ENCODE assay signal across 19 mouse cellular contexts in the genomic region with DNA sequence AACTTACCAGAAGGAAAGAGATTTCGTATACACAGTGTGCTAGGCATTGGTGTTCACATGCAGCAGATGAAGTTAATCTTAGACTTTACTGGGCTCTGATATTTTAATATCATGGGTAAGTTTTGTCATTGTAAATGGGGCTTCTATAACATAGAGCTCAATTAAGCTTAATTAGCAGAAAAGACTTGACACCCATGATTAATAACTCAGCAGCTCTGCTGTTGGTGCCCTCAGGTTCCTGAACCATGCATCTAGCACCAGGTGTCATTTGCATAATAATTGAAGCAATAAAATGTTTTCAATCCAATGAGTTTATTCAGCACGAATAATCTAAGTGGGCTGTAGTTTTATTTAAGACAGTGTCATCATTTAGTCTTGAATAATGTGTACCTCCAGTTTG.
A peak's percentile ranks its signal among the peaks of the same experiment; 100 is the strongest.
DNase-seq lines count a peak whose midpoint lies in the region; ATAC-seq lines count a peak whose summit lies in the region.
"Had no signal": no experiment of that assay in that cellular context is flagged by ENCODE, and none has a peak within 500 bp of the region (broad histone marks: within the 10 kb centered on the region; RNA-seq: fewer than 3 reads in every experiment).

No protein-coding gene starts in this region.

- no peaks in the 10 kb centered on the region for H3K4me1 ChIP-seq in forebrain, embryonic 14.5 days (ENCODE audit: control insufficient read depth, insufficient read depth, low read length)
- no peaks in the 10 kb centered on the region for H3K4me1 ChIP-seq in forebrain, embryonic 11.5 days (replicated peaks; ENCODE audit: control insufficient read depth, insufficient read depth, low read length)
- H3K4me1 ChIP-seq in neural tube, embryonic 11.5 days (ENCODE audit: control insufficient read depth, insufficient read depth, low read length): no peaks in the 10 kb centered on the region
- H3K4me1 ChIP-seq in hindbrain, embryonic 16.5 days (ENCODE audit: control insufficient read depth, insufficient read depth, low read depth, low read length): no peaks in the 10 kb centered on the region
- H3K4me1 ChIP-seq: embryonic facial prominence, embryonic 15.5 days; forebrain, embryonic 10.5 days; heart, embryonic 12.5 days had no signal

- no peak overlapping the region for H3K9ac ChIP-seq in forebrain, embryonic 14.5 days (ENCODE audit: low read length)
- H3K9ac ChIP-seq in forebrain, embryonic 11.5 days (ENCODE audit: low read length): no peak overlapping the region
- no peak overlapping the region for H3K9ac ChIP-seq in neural tube, embryonic 11.5 days (ENCODE audit: low read length)
- H3K9ac ChIP-seq in hindbrain, embryonic 16.5 days (ENCODE audit: low read depth, low read length): no peak overlapping the region
- H3K9ac ChIP-seq: embryonic facial prominence, embryonic 15.5 days; heart, embryonic 12.5 days had no signal

- no peaks in the 10 kb centered on the region for H3K9me3 ChIP-seq in forebrain, embryonic 14.5 days (replicated peaks; ENCODE audit: control insufficient read depth, low read length)
- H3K9me3 ChIP-seq in forebrain, embryonic 11.5 days (ENCODE audit: control insufficient read depth, low read length): no peaks in the 10 kb centered on the region
- no peaks in the 10 kb centered on the region for H3K9me3 ChIP-seq in neural tube, embryonic 11.5 days (ENCODE audit: control insufficient read depth, low read length)
- H3K9me3 ChIP-seq in hindbrain, embryonic 16.5 days (ENCODE audit: control insufficient read depth, low read length): no peaks in the 10 kb centered on the region
- H3K9me3 ChIP-seq: embryonic facial prominence, embryonic 15.5 days; forebrain, embryonic 10.5 days; heart, embryonic 12.5 days had no signal

- ATAC-seq in forebrain, embryonic 14.5 days: no peak
- ATAC-seq in forebrain, embryonic 11.5 days (replicated peaks; ENCODE audit: low FRiP score): no peak
- peak; percentile 58; the same call in 1 of the 2 replicates for ATAC-seq in neural tube, embryonic 11.5 days (ENCODE audit: insufficient read depth, low FRiP score, low TSS enrichment)
- ATAC-seq in hindbrain, embryonic 16.5 days: peak; percentile 64; the same call in 1 of the 2 replicates
- ATAC-seq: intestine, embryonic 16.5 days had no signal

- no peak overlapping the region for H3K4me2 ChIP-seq in forebrain, embryonic 14.5 days (ENCODE audit: low read length)
- no peak overlapping the region for H3K4me2 ChIP-seq in forebrain, embryonic 11.5 days (ENCODE audit: low read depth, low read length, severe bottlenecking)
- H3K4me2 ChIP-seq in neural tube, embryonic 11.5 days (ENCODE audit: low read depth): no peak overlapping the region
- no peak overlapping the region for H3K4me2 ChIP-seq in hindbrain, embryonic 16.5 days (ENCODE audit: low read length)
- H3K4me2 ChIP-seq: embryonic facial prominence, embryonic 15.5 days; heart, embryonic 12.5 days had no signal

- no peak overlapping the region for H3K4me3 ChIP-seq in forebrain, embryonic 14.5 days (ENCODE audit: low read depth, low read length)
- no peak overlapping the region for H3K4me3 ChIP-seq in forebrain, embryonic 11.5 days (ENCODE audit: low read depth, low read length)
- no peak overlapping the region for H3K4me3 ChIP-seq in neural tube, embryonic 11.5 days (ENCODE audit: low read depth, low read length)
- no peak overlapping the region for H3K4me3 ChIP-seq in hindbrain, embryonic 16.5 days (ENCODE audit: low read length)
- H3K4me3 ChIP-seq: embryonic facial prominence, embryonic 15.5 days; erythroblast, embryonic 14.5 days; forebrain, embryonic 10.5 days; gastrocnemius, adult 2 months; heart, embryonic 12.5 days had no signal

- 55% methylated on average over 2 of the region's 2 CpGs for WGBS in forebrain, embryonic 14.5 days
- 78% methylated on average over 2 of the region's 2 CpGs for WGBS in forebrain, embryonic 11.5 days
- WGBS in neural tube, embryonic 11.5 days: 60% methylated on average over 2 of the region's 2 CpGs
- WGBS in hindbrain, embryonic 16.5 days: 54% methylated on average over 2 of the region's 2 CpGs

- DNase-seq in forebrain, embryonic 14.5 days (ENCODE audit: low spot score): peak; percentile 7
- DNase-seq in forebrain, embryonic 11.5 days (ENCODE audit: low spot score): no peak
- no peak for DNase-seq in neural tube, embryonic 11.5 days (ENCODE audit: low spot score)
- DNase-seq in neural tube, embryonic 10.5 days (ENCODE audit: extremely low spot score, low spot score): no peak
- DNase-seq in kidney, postnatal 36 days: no peak
- DNase-seq in adipocyte (ENCODE audit: low spot score): no peak
- DNase-seq: adrenal gland, postnatal 14 days; cerebellum, adult 2 months; cerebellum, postnatal 14 days; embryo, embryonic 11 days; gastrocnemius, adult 2 months; gastrocnemius, postnatal 25 days; heart, postnatal 36 days had no signal

- H3K27ac ChIP-seq in forebrain, embryonic 14.5 days (ENCODE audit: low read depth, low read length): no peak overlapping the region
- H3K27ac ChIP-seq in forebrain, embryonic 11.5 days (ENCODE audit: low read depth, low read length): no peak overlapping the region
- H3K27ac ChIP-seq in neural tube, embryonic 11.5 days (ENCODE audit: low read depth, low read length): no peak overlapping the region
- H3K27ac ChIP-seq in hindbrain, embryonic 16.5 days (ENCODE audit: low read depth, low read length): no peak overlapping the region
- H3K27ac ChIP-seq: embryonic facial prominence, embryonic 15.5 days; forebrain, embryonic 10.5 days; gastrocnemius, adult 2 months had no signal

- no peaks in the 10 kb centered on the region for H3K27me3 ChIP-seq in forebrain, embryonic 14.5 days (replicated peaks; ENCODE audit: control insufficient read depth, insufficient read depth, low read length)
- H3K27me3 ChIP-seq in forebrain, embryonic 11.5 days (ENCODE audit: control insufficient read depth, insufficient read depth, low read length): no peaks in the 10 kb centered on the region
- no peaks in the 10 kb centered on the region for H3K27me3 ChIP-seq in neural tube, embryonic 11.5 days (ENCODE audit: control insufficient read depth, insufficient read depth, low read length)
- H3K27me3 ChIP-seq in hindbrain, embryonic 16.5 days (replicated peaks; ENCODE audit: control insufficient read depth, insufficient read depth, low read length): no peaks in the 10 kb centered on the region
- H3K27me3 ChIP-seq: embryonic facial prominence, embryonic 15.5 days; heart, embryonic 12.5 days had no signal

- H3K36me3 ChIP-seq in forebrain, embryonic 14.5 days (ENCODE audit: control insufficient read depth, insufficient read depth, low read length): no peaks in the 10 kb centered on the region
- H3K36me3 ChIP-seq in forebrain, embryonic 11.5 days (ENCODE audit: control insufficient read depth, insufficient read depth, low read length): no peaks in the 10 kb centered on the region
- H3K36me3 ChIP-seq in neural tube, embryonic 11.5 days (ENCODE audit: control insufficient read depth, insufficient read depth, low read length): no peaks in the 10 kb centered on the region
- no peaks in the 10 kb centered on the region for H3K36me3 ChIP-seq in hindbrain, embryonic 16.5 days (ENCODE audit: control insufficient read depth, insufficient read depth, low read length)
- H3K36me3 ChIP-seq: embryonic facial prominence, embryonic 15.5 days; forebrain, embryonic 10.5 days; heart, embryonic 12.5 days had no signal

Comparison
In these comparisons a context has a peak if more than half of its experiments do, and no peak if none do; other contexts are left out.
1. ATAC-seq: peak in neural tube, embryonic 11.5 days (single experiment) and hindbrain, embryonic 16.5 days (single experiment); none in forebrain, embryonic 14.5 days (single experiment) and forebrain, embryonic 11.5 days (single experiment).